Mouse (Mus musculus) adrenal gland, postnatal 0 days (tissue): ENCODE data around the gene Abca14. TPM values are rescaled to one million over a fixed set of nuclear protein-coding genes. Genes with fewer than 3 reads are reported as not detected.

Source experiments
- polyA plus RNA-seq: library from polyadenylated mRNA; unstranded; fragments of >200 nt; fragmentation: Nextera tagmentation; extraction: Ambion mirVana; gene quantifications from 2 replicates; pipeline ENCODE4 v1.2.1, GENCODE M21; 2015

The Abca14 gene
- polyA plus RNA-seq, result 0.09 and 0.17 TPM in 2 replicates

DNA sequence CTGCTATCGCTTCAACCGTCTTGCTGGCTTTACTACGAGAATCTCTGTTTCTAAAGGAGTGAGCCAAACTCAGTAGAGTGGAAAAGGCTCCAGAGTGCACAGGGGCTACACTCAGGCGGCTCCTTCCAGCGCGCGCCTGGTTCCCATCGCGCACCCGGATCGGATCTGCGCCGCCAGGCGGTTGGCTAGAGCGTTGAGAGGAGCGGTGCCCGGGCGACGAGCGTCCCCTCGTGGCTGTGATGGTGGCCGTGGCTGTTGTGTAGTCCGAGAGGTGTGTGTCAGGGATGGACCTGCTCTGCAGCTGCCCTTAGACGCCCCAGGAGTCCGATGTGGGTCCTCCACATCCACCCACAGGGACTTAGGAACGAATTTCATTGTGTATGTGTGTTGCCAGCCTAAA is at the start of gene Abca14:
Gene Abca14 (plus strand): TSS at position 173 of the 400 bp plus-strand sequence.

GRCm38 (mm10) chr7:120173603-120174244 is 30.0 kb upstream of the Abca14 start, which contains the start of gene Anks4b:
Gene Anks4b, plus strand, starts transcription at chr7:120173858.

GRCm38 (mm10) chr7:120201771-120202170 is 2.0 kb upstream of the Abca14 start, which contains the start of gene Crym:
Gene Crym, minus strand, starts transcription at chr7:120202111.

GRCm38 (mm10) chr7:120328087-120328793 is 124.5 kb downstream of the Abca14 start, which contains the start of gene Abca15:
Gene Abca15, plus strand, starts transcription at chr7:120328670.

Other genes starting within 250 kb of the Abca14 start
- gene Dnah3, start 108.7 kb upstream of the Abca14 start, polyA plus RNA-seq, result 0.07 TPM in 1 of 2 replicates, not detected in the other
- gene Tmem159, start 101.6 kb upstream of the Abca14 start, polyA plus RNA-seq, result 93.4 and 175 TPM in 2 replicates
- gene Zp2, start 58.7 kb upstream of the Abca14 start, polyA plus RNA-seq, result not detected in 2 replicates
- 0.15 and 0.30 TPM in 2 replicates for gene Anks4b, start 30.1 kb upstream of the Abca14 start, polyA plus RNA-seq
- 8.8 and 9.8 TPM in 2 replicates for gene Crym, start 1.9 kb upstream of the Abca14 start, polyA plus RNA-seq
- not detected in 2 replicates for gene Abca15, start 124.7 kb downstream of the Abca14 start, polyA plus RNA-seq
- gene Abca16, start 205.7 kb downstream of the Abca14 start, polyA plus RNA-seq, result not detected in 2 replicates